Mouse (Mus musculus) CD4-positive, CD25-positive, alpha-beta regulatory T cell (primary cell): Measurements from ENCODE around the gene Gm7951. TPM values are rescaled to one million over a fixed set of nuclear protein-coding genes. Genes with fewer than 3 reads are reported as not detected.

ENCODE experiments used
- polyA plus RNA-seq: library from polyadenylated mRNA; unstranded; fragments of 100-300 nt; shearing (Covaris generic); gene quantifications from one replicate; pipeline ENCODE4 v1.2.1, GENCODE M21; 2017

Gm7951 gene
- polyA plus RNA-seq: not detected

DNA sequence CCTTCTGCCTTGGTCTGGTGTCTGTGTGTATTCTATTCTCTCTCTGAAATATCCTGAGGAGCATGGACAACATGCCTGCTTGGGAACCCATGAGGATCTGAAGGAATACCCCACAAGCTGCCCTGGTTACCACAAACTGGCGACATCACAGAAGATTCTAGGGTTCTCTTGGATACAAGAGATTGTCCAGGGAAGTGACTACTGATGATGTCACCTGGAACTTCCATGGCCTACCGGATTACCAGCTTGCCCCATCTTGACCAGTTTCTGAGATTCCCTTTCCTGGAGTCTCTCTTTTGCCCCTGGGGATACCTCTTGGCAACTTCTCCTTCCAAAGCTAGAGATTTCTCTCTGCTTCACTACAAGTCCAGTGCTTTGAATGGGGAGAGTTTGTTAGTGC, at the start of gene Gm7951:
TSS of gene Gm7951 (minus strand) at position 101 of the 400 bp plus-strand sequence.

DNA sequence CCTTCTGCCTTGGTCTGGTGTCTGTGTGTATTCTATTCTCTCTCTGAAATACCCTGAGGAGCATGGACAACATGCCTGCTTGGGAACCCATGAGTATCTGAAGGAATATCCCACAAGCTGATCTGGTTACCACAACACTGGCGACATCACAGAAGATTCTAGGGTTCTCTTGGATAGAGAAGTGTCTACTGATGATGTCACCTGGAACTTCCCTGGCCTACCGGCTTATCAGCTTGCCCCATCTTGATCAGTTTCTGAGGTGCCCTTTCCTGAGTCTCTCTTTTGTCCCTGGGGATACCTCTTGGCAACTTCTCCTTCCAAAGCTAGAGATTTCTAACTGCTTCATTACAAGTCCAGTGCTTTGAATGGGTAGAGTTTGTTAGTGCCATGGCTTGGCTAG, 45.4 kb upstream of the Gm7951 start, which contains the start of gene Gm17027:
TSS of gene Gm17027 (minus strand) at position 101 of the 400 bp plus-strand sequence.

Other genes starting within 250 kb of the Gm7951 start
- gene Gm7980, start 210.1 kb downstream of the Gm7951 start, polyA plus RNA-seq: not detected
- not detected for gene 1700049E17Rik1, start 192.4 kb downstream of the Gm7951 start, polyA plus RNA-seq
- 0.12 TPM for gene 1700024B05Rik, start 173.4 kb downstream of the Gm7951 start, polyA plus RNA-seq
- not detected for gene Gm6401, start 149.4 kb downstream of the Gm7951 start, polyA plus RNA-seq
- not detected for gene Gm3543, start 134.0 kb downstream of the Gm7951 start, polyA plus RNA-seq
- gene Gm17027, start 45.3 kb upstream of the Gm7951 start, polyA plus RNA-seq: not detected
- not detected for gene Gm3573, start 73.4 kb upstream of the Gm7951 start, polyA plus RNA-seq
- gene Gm17026, start 142.7 kb upstream of the Gm7951 start, polyA plus RNA-seq: not detected
- gene Gm9611, start 180.0 kb upstream of the Gm7951 start, polyA plus RNA-seq: not detected
- not detected for gene Gm7995, start 192.8 kb upstream of the Gm7951 start, polyA plus RNA-seq